Mouse (Mus musculus) hindlimb bud, embryonic 11.5 days (tissue): ENCODE data around the gene Kmt5b.

Source experiments
- DNase-seq: peaks from one replicate; pipeline ENCODE4 v3.0.0-alpha.2; 2012; ENCODE audit warnings: low read depth, low spot score; ENCODE audit errors: extremely low spot score

Gene Kmt5b

DNA sequence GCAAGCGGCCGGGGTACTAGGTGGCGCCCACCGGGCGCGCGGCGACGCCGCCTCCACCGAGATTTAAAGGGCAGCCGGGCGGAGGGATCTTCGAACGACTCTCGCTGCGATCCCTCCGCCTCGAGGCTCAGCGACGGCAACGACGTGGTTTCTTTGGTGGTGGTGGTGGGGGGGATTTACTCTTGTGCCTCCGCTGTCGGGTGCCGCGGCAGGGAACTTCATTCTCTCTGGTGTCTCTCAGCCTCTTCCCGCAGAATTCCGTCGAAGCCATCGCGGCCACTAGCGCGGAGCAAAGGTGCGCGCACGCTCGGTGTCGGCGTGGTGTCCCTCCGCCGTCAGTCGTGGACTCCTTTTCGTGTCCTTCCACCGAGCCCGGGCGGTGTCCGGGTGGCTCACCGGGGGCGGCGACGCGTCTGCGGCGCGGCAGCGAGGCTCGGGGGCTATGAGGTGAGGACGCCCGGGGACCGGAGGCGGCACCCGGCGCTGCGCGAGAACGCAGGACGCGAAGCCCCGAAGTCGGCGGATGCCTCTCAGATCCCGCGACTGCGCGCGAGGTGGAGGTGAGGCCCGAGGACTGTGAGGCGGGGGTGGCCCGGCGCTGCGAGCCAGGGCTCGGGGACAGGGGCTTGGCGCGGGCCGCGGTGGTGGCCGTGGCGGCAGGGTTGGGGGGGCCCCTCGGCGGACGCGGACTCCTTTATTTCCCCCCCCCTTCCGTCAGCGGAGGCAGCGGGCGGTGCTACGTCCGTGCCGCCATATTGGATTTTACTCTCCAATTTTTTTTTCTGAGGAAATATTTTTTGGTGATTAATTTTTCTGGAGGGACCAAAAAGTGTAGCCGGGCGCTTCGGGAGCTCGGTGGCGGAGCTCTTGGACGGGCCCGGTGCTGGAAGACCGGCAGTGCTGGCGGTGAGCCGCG is 818 bp downstream of the Kmt5b start:
- peak; percentile 70 for DNase-seq

DNA sequence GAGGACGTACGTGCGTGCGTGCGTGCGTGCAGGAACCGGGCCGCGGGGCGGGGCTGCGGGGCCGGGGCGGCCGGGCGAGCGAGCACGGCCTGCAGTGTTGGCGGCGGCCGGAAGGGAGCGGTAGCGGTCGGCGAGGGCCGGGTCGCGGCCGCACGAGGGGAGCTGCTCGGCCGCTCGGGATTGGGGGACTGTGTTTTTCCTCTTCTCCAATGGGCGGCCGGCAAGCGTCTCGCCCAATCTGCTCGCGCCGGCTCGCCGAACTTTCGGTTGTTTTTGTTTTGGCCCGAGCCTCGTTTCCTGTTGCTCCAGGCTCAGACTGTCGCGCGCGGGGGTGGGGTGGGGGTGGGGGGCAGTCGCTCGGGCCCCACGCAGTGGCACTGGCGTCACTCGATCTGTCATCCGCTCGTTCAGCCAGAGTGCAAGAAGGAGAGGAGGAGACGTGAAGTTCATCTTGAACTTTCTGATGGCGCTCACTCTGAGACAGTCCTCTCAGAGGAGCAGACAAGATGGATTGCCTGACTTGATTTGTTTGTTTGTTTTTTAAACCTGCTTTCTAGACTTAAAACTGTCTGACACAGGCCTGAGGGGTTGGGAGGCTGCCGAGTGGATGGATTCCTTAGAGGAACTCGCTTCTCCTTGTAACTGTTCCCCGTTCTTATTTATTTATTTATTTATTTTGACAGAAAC is 1.6 kb downstream of the Kmt5b start:
- no peak for DNase-seq

DNA sequence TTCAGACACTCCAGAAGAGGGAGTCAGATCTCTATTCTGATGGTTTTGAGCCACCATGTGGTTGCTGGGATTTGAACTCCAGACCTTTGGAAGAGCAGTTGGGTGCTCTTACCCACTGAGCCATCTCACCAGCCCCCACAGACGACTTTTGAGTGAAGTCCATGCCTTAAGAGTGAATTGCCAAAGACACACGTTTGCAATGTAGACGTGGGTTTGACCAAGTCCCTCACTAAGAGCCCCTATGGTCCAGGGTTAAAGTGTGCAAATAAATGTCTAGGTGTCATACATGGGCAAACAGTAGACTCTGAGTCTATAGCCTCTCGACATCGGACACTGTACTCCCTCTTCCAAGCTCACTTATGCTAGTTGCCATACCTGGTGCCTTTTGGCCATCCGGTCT is 2.3 kb downstream of the Kmt5b start:
- DNase-seq, result no peak

DNA sequence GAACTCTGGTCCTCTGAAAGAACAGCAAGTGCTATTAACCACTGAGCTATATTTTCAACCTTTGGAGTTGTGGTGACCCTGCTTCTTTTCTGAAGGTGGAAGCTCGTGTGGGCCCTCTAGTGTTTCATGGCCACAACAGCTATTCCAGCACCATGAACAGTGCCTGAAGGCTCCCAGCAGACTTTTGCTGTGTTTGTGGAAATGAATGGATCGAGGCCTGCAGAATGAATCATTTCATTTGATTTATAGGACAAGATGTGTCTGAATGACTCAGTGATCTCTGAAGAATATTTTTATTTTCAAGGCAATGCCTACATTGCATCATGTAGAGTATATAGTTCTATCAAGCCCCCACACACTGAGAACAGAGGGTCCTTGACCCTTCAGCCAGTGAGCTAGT is 6.9 kb downstream of the Kmt5b start:
- DNase-seq, result no peak

DNA sequence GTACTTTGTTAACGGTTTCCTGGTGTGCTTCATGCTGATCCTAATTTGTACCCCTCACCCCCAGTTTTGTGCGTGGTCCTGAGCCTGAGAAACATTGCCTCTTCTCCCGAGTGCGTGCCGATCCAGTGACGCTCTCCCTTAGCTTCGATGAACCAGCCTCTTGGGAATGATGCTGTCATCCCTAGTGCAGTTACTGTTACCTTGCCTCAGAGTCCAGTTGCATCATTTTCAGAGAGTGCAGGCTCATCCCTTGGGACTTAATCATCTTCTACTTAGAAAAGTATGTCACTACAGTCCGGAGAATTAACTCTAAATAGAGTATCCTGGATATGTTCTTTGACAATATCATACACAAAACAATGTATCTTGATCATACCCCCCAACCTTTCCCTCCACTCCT is 11.5 kb downstream of the Kmt5b start:
- DNase-seq, result no peak

DNA sequence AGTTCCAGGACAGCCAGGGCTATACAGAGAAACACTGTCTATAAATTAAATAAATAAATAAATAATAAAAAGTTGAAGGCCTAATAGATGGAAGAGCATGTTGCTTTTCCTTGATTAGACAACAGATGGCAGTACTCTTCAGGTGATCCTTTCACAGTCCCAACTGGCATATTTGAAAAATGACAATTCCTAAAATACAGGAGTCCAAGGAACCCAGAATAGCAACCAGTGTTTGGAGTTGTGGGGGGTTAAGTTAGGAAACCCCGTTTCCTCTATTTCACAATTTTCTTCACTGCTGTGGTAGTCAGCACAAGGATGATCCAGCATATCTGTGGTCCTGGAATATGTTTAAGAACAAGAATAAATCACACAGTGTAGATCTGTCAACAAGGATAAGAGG is 22.9 kb downstream of the Kmt5b start:
- DNase-seq, result no peak

DNA sequence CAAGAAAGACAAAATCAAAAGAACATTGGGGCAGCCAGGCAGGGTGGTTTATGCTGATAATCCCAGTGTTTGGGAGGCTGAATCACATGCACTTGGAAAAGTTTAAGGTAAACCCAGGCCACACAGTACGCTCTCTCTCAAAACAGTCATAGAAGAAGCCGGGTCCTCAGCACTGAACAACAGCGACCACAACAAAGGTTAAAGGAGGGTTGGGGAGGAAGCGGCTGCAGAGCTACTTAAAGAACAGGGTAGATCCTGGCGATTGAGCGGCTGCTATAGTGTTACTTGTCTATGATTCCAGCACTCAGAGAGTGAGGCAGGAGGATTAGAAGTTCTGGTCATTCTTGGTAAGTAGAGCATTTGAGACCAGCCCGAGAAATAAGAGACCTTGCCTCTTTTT is 38.3 kb downstream of the Kmt5b start:
- no peak for DNase-seq

DNA sequence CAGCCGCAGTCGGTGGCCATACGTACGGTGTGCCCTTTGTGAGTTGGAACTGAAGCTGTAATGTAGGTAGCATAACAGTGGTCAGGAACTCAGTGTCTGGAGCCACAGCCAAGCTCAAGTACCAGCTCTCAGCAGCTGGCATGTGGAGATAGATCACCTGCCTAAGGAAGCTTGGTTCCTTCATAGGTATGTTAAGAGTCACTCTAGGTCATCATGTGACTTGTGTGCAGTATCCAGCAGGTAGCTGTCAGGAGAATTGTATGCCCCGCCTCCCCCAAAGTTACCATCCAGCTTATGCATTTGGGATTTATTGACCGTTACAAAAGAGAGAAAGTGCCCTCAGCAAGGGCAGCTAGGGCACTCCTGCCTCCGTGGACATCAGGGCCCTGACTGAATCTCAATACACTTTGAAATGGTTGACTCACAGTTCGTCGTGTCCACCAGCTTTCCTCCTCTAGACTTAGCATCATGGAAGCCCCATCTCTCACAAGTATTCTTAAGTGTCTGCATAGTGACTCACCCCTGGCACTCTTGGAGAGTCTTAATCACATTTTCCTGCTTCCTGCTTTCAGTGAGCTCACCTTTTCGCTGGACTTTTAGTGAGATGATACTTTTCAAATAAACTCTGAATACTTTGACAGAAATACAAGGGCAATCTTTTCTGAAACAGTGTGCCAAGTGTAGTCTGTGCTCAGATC is 43.5 kb downstream of the Kmt5b start:
- DNase-seq, result no peak

DNA sequence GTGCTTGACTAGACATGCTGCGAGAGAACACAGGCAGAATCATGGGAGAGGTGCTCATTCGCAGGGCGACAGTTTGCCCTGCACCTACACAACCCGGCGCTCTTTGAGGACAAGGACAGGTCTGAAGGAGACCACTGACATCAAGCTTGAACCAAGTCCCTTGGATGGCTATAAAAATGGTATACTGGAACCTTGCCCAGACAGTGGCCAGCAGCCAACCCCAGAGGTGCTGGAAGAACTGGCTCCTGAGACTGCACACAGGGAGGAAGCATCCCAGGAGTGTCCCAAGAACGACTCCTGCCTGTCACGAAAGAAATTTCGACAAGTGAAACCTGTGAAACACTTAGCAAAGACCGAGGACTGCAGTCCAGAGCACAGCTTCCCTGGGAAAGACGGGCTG is 47.2 kb downstream of the Kmt5b start:
- no peak for DNase-seq

DNA sequence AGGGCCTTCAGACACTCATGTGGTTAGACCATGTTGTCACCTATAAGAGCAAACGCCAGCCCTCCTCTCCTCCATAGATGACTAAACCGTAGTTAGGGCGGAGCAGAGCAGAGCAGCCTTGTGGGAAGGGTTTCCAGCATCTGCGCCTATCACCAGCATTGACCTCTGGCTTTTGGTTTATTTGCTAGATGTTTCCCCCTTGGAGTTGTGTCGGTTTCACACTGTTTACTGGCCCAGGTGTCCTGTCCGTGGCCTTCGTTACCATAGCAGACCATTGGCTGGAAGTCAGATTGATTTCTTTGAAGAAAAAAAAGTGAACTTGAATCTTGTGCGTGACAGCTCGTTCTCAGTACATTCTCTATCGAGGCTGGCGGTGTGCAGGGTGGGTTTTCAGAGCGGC is 48.6 kb downstream of the Kmt5b start:
- no peak for DNase-seq

DNA sequence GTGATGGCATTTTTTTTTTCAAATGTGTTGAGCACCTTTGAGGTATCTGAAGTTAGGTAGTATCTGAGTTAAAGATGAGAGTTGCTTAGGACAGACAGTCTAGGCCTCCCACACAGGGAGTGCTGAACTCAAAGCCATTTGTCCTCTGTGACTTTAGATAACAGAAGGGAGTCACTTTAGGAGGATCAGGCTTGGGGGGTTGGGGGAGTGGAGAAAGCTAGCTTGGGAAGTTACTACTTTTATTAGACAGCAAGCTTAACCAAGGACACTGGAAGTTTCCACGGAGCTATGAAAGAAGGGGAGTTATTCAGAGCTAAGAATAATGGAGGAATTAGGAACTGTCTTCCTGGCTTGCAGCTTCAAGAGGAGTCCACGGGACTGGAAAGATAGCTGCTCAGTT is 51.9 kb downstream of the Kmt5b start:
- no peak for DNase-seq

DNA sequence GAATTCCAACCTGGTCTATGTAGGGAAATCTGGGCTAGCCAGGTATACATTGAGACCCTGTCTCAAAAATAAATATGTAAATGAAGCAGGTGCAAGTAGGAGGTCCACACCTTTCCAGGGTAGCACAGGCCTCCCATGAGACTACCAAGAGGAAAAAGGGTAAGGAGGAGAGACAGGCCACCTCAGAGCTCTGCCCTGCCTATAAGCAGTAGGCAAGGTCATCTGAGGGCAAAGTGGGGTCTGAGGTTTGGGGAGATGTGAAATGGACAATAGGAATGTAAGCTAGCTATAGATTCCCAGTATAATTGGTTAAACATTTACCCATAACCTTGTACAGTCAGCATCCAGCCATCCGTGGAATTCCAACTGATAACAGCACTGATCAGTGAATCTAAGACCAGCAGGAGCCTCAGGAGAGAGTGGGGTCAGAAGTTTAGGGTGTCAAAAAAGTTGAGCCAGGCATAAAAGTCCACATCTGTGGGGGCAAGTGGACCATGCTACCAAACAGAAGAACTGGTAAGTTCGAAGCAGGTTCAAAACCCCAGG is 52.8 kb downstream of the Kmt5b start:
- no peak for DNase-seq

DNA sequence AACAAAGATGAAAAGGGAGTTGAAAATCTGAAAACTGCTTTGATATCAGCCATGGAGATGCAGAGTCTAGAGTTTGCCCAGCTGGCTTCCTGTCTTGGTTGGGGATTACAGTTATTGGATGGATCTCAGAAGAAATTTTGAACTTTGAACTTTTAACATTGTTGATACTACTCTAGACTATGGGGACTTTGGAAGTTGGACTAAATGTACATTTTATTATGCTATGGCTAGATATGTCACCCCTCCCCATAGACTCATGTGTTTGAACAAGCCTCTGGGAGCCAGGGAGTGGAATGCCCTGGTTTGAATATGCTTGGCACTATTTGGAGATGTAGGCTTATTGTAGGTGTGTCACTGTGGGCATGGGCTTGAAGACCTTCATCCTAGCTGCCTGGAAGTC is 57.8 kb downstream of the Kmt5b start:
- no peak for DNase-seq

DNA sequence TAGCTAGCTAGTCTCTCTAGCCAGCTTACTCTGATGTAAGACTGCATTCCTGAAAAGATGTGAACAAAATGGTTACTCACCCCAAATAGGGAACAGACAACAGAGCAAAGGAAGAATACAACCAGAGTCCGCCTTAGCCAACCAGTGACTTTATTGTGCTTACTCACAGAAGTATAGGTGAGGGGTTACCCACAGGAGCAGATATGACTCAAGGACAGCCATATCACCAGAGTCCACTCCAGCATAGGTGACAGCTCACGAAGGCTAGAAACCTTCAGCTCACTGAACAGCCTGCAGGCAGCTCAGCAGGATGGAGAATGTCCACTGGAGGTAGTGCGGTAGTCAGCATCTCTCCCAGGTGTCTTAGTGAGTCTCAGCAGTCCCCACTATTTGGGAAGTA is 62.6 kb downstream of the Kmt5b start:
- no peak for DNase-seq

DNA sequence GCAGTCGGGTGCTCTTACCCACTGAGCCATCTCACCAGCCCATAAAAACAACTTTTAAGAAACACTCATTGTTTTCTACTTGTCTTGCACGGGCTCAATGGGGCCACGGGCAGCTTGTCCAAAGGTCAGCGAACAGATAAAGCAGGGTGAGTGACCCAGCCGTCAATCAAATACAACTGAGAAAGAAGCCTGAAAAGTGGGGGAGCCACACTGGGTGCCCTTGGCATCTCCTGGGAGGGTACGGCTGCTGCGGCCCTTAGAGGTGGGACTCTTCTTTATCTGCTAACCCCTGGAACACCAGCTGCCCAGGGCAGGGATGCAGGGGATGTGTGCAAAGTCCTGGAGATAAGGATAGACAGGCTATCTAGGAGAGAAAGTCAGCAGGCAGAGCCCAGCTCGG is 64.5 kb downstream of the Kmt5b start:
- DNase-seq, result no peak

DNA sequence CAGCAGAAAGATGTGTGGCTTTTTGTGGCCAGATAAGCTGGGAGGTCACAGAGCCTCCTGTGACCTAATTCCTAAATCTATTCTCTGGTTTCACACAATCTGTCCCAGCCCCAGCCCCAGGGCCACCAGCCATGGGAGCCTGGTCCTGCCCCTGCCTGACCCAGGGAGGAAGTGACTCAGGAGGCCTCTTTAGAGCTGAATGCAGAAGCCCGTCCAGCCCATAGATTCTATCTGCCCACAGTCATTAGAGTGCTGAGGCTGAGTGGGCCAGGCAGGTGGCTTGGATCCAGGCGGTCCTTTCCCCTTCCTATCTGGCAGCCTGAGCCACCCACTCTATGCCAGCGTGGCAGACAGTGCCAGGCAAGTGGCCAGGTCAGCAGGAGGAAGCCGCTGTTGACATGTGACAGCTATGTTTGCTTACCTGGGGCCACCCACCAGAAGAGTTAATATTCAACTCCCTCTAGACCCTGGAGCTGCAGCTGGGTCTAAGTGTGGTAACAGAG is 65.7 kb downstream of the Kmt5b start:
- DNase-seq, result no peak

DNA sequence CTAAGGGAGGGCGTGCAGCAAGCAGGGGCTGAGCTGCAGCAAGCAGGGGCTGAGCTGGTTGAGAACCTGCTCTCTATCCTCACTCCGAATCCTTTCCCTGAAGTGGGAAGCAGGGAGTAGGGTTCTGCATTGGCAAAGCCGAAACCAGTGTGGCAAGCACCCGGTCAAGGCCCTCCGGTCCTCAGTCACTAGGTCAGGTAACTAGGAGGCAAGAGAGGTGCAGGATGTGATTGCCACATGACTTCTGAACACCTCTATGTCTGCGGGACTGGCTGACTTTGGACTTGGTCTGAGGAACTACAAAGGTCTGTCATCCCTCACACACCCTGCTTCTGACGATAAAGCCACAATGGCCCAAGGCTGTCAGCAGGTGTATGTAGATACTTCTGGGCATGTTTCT is 67.1 kb downstream of the Kmt5b start:
- no peak for DNase-seq

DNA sequence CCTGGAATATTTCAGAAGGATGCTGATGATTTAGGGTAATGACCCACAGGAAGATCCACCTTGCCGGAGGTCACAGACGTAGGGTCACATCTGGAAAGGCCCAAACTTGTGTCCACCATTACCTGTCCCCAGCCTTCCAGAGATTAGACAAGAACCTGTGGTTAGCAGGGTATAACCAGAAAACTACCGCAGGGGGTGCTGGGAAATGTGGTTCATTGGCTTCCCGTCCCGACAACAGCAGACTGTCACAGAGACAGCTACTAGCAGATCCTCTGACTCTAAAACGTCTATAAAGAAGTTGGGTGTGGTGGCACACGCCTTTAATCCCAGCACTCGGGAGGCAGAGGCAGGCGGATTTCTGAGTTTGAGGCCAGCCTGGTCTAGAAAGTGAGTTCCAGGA is 69.6 kb downstream of the Kmt5b start:
- DNase-seq, result no peak

DNA sequence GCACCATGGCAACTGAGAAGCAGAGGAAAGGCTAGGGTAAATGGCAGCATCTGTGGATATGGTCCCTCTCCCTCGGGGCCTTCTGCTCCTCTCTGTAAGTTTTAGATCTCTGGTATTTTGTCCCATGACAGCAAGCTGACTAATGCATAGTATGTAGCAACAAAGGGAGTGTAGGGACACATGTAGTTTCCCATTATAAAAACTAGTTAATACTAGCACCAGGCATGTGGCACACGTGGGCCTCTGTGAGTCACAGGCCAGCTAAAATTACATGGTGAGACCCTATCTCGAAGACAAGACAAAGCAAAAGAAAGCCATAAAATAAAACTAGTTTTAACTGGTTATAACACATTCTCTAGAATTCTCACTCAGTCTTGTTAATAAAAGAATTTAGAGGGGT is 71.7 kb downstream of the Kmt5b start:
- no peak for DNase-seq

DNA sequence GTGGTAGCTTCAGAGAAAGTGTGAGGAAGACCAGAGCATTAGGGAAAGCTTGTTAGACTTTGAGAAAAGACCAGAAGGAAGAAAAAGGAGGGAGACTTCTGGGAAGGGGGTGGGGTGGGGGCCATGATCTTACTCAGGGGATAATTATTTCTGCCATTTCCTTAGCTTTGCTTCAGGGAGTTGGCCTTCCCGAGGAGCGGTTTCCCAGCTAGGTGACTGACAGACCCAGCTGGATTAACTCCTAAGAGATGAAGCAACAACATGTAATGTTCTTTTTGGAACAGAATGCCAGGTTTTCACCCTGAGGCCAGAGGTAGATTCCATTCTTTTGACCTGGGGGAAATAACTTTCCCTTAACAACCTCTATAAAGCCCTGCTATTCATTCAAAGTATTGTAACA is 72.5 kb downstream of the Kmt5b start:
- DNase-seq, result no peak

DNA sequence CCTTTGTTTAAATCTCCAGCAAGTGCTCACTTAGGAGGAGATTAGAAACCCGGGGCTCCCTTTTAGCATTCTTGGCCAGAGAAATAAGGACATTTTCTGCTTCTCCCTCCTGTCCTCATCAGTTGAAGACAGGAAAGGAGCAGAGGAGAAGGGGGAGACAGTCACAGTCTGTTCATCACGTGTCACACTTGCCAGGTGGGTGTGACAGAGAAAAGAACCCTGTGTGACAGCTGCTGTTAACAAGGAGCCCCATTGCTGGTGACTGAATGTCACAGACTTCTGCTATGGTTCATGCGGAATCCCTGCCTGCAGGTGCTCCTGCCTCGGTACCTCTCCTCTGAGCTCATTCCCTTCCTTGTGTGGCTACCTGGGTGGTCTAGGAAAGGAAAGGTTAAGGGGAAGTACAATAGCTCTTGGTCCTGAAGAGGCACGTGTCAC is 73.0 kb downstream of the Kmt5b start:
- DNase-seq, result no peak
